Mouse (Mus musculus) neural tube, embryonic 12.5 days (tissue): ENCODE measurements around the gene Zdhhc4. TPM values are rescaled to one million over a fixed set of nuclear protein-coding genes. Genes with fewer than 3 reads are reported as not detected.

Source experiments
- ATAC-seq: fragments of 200-750 bp; cut with Nextera tagmentation; 2 replicates; pipeline ENCODE4 v1.8.0; 2017; ENCODE audit warnings: low read depth, mild to moderate bottlenecking, moderate TSS enrichment, moderate library complexity; ENCODE audit not compliant: low FRiP score
- H3K27ac ChIP-seq: fragments of 300-500 bp; sonication (generic); 2 replicates; pipeline ENCODE4 v1.5.1; 2016
- H3K27me3 ChIP-seq: fragments of 300-500 bp; sonication (generic); replicated peaks from 2 replicates; pipeline ENCODE4 v1.6.1; 2016; ENCODE audit warnings: mild to moderate bottlenecking
- H3K36me3 ChIP-seq: fragments of 300-500 bp; sonication (generic); 2 replicates; pipeline ENCODE4 v1.6.1; 2016; ENCODE audit warnings: mild to moderate bottlenecking
- H3K4me1 ChIP-seq: fragments of 300-500 bp; sonication (generic); 2 replicates; pipeline ENCODE4 v1.6.1; 2016
- H3K4me2 ChIP-seq: fragments of 300-500 bp; sonication (generic); replicated peaks from 2 replicates; pipeline ENCODE4 v1.6.1; 2016; ENCODE audit warnings: mild to moderate bottlenecking
- H3K4me3 ChIP-seq: fragments of 300-500 bp; sonication (generic); 2 replicates; pipeline ENCODE4 v1.5.1; 2016
- H3K9ac ChIP-seq: fragments of 300-500 bp; sonication (generic); 2 replicates; pipeline ENCODE4 v1.6.1; 2016; ENCODE audit warnings: mild to moderate bottlenecking
- H3K9me3 ChIP-seq: fragments of 300-500 bp; sonication (generic); 2 replicates; pipeline ENCODE4 v1.6.1; 2016; ENCODE audit warnings: mild to moderate bottlenecking
- whole genome bisulfite sequencing: fragments of 180-500 bp; shearing (Covaris S2); methylation state at CpG from one replicate; pipeline ENCODE4 v1.1.7; 2016; 5-methylcytosine and 5-hydroxymethylcytosine counted together
- polyA plus RNA-seq: library from polyadenylated mRNA; unstranded; fragments of >200 nt; fragmentation: Nextera tagmentation; extraction: Ambion mirVana; gene quantifications from 2 replicates; pipeline ENCODE4 v1.2.1, GENCODE M21; 2016

Zdhhc4 gene
- polyA plus RNA-seq, 1 experiment from 2014 or later, result 71.5 TPM

DNA sequence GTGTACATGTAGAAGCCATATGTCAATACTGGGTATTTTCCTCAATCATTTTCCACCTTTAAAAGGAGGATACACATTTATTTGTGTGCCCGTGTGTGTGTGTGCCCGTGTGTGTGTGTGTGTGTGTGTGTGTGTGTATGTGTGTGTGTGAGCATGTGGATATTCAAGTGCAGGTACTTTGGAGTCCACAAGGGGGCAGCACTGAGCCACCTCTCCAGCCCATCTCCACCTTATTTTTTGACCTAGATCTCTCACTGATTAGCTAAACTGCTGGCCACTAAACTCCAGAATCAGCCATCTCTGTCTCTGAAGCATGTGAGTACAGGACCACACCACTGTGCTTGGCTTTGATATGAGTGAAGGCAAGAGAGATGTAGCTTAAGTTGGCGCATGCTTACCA, 34.2 kb downstream of the Zdhhc4 start:
- H3K36me3 ChIP-seq, result peaks cover 22% of the 10 kb centered on the region
- H3K4me2 ChIP-seq, result no peak overlapping the region
- no peak overlapping the region for H3K4me3 ChIP-seq
- no peak for ATAC-seq
- H3K4me1 ChIP-seq, result peaks cover 9% of the 10 kb centered on the region
- H3K9me3 ChIP-seq, result no peaks in the 10 kb centered on the region
- no peak overlapping the region for H3K27ac ChIP-seq
- no peak overlapping the region for H3K9ac ChIP-seq
- H3K27me3 ChIP-seq, result peaks cover 51% of the 10 kb centered on the region
- 87% methylated on average over 3 of the region's 3 CpGs for WGBS

GRCm38 (mm10) chr5:143293404-143293803, 35.7 kb downstream of the Zdhhc4 start, which contains the start of gene Zfp853:
Gene Zfp853, minus strand, starts transcription at chr5:143293623.
- Histone ChIP-seq H3K9me3 (no peaks in the 10 kb centered on the region), H3K4me2 (peak within 1 kb of the TSS; percentile 64), H3K4me1 (peaks cover 12% of the 10 kb centered on the region), H3K27ac (no peak within 1 kb of the TSS), H3K4me3 (peak within 1 kb of the TSS; percentile 31), H3K27me3 (peaks cover 66% of the 10 kb centered on the region), H3K9ac (peak within 1 kb of the TSS; percentile 45; the same call in 1 of the 2 replicates), H3K36me3 (peaks cover 8% of the 10 kb centered on the region)
- WGBS, result 10% methylated on average over 30 of the region's 38 CpGs
- no peak for ATAC-seq

GRCm38 (mm10) chr5:143292879-143293278, 36.2 kb downstream of the Zdhhc4 start:
- peak overlapping the region; percentile 31 for H3K4me3 ChIP-seq
- peaks cover 18% of the 10 kb centered on the region for H3K4me1 ChIP-seq
- no peaks in the 10 kb centered on the region for H3K9me3 ChIP-seq
- H3K27ac ChIP-seq, result no peak overlapping the region
- WGBS, result 2% methylated on average over 19 of the region's 19 CpGs
- H3K36me3 ChIP-seq, result peaks cover 3% of the 10 kb centered on the region
- peaks cover 71% of the 10 kb centered on the region for H3K27me3 ChIP-seq
- H3K9ac ChIP-seq, result peak overlapping the region; percentile 45; the same call in 1 of the 2 replicates
- peak overlapping the region; percentile 64 for H3K4me2 ChIP-seq
- no peak for ATAC-seq

DNA sequence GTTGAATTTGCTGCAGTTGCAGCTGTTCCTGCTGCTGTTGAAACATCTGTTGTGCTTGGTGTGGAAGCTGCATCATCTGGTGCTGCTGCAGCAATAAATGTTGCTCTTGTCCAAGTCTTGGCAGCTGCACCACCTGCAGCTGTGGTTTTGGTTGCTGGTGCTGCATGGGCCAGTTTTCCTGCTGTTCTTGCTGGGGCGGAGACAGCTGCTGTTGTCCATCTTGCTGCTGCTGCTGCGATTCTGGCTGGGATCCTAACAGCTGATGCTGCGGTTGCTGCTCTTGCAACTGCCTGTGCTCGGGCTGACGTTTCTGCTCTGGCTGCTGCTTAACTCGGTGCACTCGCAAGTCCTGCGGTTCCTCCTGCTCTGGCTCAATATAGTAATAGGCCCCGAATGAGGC, 39.8 kb downstream of the Zdhhc4 start:
- Histone ChIP-seq H3K27ac (no peak overlapping the region), H3K9ac (no peak overlapping the region), H3K4me2 (no peak overlapping the region), H3K27me3 (peaks cover 97% of the 10 kb centered on the region), H3K4me3 (no peak overlapping the region), H3K4me1 (peaks cover 21% of the 10 kb centered on the region), H3K36me3 (no peaks in the 10 kb centered on the region; the same call in 1 of the 2 replicates), H3K9me3 (no peaks in the 10 kb centered on the region)
- WGBS, result 77% methylated on average over 9 of the region's 9 CpGs
- no peak for ATAC-seq

DNA sequence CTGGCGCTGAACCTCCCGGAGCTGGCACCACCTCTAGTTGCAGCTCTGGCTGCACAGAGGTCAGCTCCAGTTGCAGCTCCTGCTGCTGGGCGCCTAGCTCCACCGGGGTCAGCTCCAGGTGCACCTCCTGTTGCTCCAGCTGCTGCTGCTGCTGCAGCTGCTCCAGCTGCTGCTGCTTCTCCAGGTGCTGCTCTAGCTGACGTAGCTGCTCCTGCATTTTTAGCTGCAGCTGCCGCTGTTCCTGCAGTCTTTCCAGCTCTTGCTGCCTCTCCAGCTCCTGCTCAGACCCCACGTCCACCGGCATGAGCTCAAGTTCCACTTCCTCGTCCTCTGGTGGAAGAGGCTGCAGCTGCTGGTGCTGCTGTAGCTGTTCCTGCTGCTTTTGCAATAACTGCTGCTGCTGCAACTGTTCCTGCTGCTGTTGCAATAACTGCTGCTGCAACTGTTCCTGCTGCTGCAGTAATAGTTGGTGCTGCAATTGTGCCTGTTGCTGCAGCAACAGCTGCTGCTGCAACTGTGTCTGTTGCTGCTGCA, 40.6 kb downstream of the Zdhhc4 start:
- Histone ChIP-seq H3K4me2 (peak overlapping the region; percentile 45), H3K27me3 (peaks cover 89% of the 10 kb centered on the region), H3K36me3 (no peaks in the 10 kb centered on the region; the same call in 1 of the 2 replicates), H3K9me3 (no peaks in the 10 kb centered on the region), H3K4me3 (0 out of 2 replicates have a peak overlapping the region, but pooled peaks have one; percentile 15), H3K4me1 (peaks cover 16% of the 10 kb centered on the region), H3K27ac (no peak overlapping the region), H3K9ac (0 out of 2 replicates have a peak overlapping the region, but pooled peaks have one; percentile 14)
- ATAC-seq, result no peak
- 12% methylated on average over 9 of the region's 9 CpGs for WGBS

GRCm38 (mm10) chr5:143287774-143288328, 41.2 kb downstream of the Zdhhc4 start:
- Histone ChIP-seq H3K36me3 (no peaks in the 10 kb centered on the region; the same call in 1 of the 2 replicates), H3K4me2 (peak overlapping the region; percentile 45), H3K9ac (0 out of 2 replicates have a peak overlapping the region, but pooled peaks have one; percentile 14), H3K4me3 (peak overlapping the region; percentile 15), H3K27ac (no peak overlapping the region), H3K9me3 (no peaks in the 10 kb centered on the region), H3K27me3 (peaks cover 83% of the 10 kb centered on the region), H3K4me1 (peaks cover 12% of the 10 kb centered on the region)
- ATAC-seq, result no peak
- 3% methylated on average over 48 of the region's 48 CpGs for WGBS

DNA sequence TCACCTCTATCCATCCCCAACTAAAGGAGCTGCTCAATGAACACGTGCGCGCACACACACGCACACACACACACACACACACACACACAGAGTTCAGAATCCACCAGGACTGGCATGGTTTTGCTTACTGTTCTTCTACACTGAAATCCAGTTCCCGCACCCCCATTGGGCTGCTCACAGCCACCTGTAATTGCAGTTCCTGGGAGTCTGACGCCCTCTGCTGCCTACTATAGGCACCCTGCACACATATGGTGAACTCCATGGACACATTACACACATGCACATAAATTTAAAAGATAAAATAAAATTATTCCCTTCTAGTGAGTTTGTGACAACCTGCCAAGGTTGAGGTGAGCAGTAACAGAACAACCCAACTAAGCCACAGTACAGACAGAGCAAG, 44.3 kb downstream of the Zdhhc4 start:
- Histone ChIP-seq H3K4me2 (no peak overlapping the region), H3K4me3 (no peak overlapping the region), H3K36me3 (no peaks in the 10 kb centered on the region; the same call in 1 of the 2 replicates), H3K9ac (no peak overlapping the region), H3K27ac (no peak overlapping the region), H3K27me3 (peaks cover 52% of the 10 kb centered on the region), H3K9me3 (no peaks in the 10 kb centered on the region), H3K4me1 (peaks cover 12% of the 10 kb centered on the region)
- 53% methylated on average over 6 of the region's 6 CpGs for WGBS
- no peak for ATAC-seq

- ATAC-seq, result no peak
- Histone ChIP-seq H3K27ac (no peak overlapping the region), H3K4me3 (no peak overlapping the region), H3K36me3 (no peaks in the 10 kb centered on the region), H3K4me2 (no peak overlapping the region), H3K9me3 (no peaks in the 10 kb centered on the region), H3K4me1 (no peaks in the 10 kb centered on the region), H3K9ac (no peak overlapping the region), H3K27me3 (no peaks in the 10 kb centered on the region)
- 52% methylated on average over 10 of the region's 10 CpGs for WGBS
These were observed 49.8 kb downstream of the Zdhhc4 start for GRCm38 (mm10) chr5:143279247-143279646.

GRCm38 (mm10) chr5:143275761-143276160, 53.3 kb downstream of the Zdhhc4 start:
- Histone ChIP-seq H3K27me3 (no peaks in the 10 kb centered on the region), H3K4me3 (no peak overlapping the region), H3K9me3 (no peaks in the 10 kb centered on the region), H3K36me3 (no peaks in the 10 kb centered on the region; the same call in 1 of the 2 replicates), H3K27ac (no peak overlapping the region), H3K4me2 (no peak overlapping the region), H3K9ac (no peak overlapping the region), H3K4me1 (peaks cover 6% of the 10 kb centered on the region)
- WGBS, result 59% methylated on average over 5 of the region's 5 CpGs
- ATAC-seq, result no peak

GRCm38 (mm10) chr5:143272540-143273330, 56.3 kb downstream of the Zdhhc4 start:
- no peak overlapping the region for H3K9ac ChIP-seq
- no peaks in the 10 kb centered on the region for H3K27me3 ChIP-seq
- H3K36me3 ChIP-seq, result no peaks in the 10 kb centered on the region; the same call in 1 of the 2 replicates
- no peak overlapping the region for H3K4me2 ChIP-seq
- no peak overlapping the region for H3K27ac ChIP-seq
- H3K4me1 ChIP-seq, result peaks cover 23% of the 10 kb centered on the region
- WGBS, result 90% methylated on average over 16 of the region's 16 CpGs
- no peak for ATAC-seq
- H3K4me3 ChIP-seq, result no peak overlapping the region
- H3K9me3 ChIP-seq, result no peaks in the 10 kb centered on the region

- Histone ChIP-seq H3K36me3 (no peaks in the 10 kb centered on the region; the same call in 1 of the 2 replicates), H3K4me2 (no peak overlapping the region), H3K4me3 (no peak overlapping the region), H3K9me3 (no peaks in the 10 kb centered on the region), H3K9ac (no peak overlapping the region), H3K27ac (no peak overlapping the region), H3K4me1 (peaks cover 23% of the 10 kb centered on the region), H3K27me3 (no peaks in the 10 kb centered on the region)
- no peak for ATAC-seq
- 80% methylated on average over 3 of the region's 3 CpGs for WGBS
These were observed 56.9 kb downstream of the Zdhhc4 start for GRCm38 (mm10) chr5:143272108-143272507.

- no peak overlapping the region for H3K9ac ChIP-seq
- H3K9me3 ChIP-seq, result no peaks in the 10 kb centered on the region
- H3K4me1 ChIP-seq, result peaks cover 23% of the 10 kb centered on the region
- no peak for ATAC-seq
- H3K27ac ChIP-seq, result no peak overlapping the region
- H3K27me3 ChIP-seq, result no peaks in the 10 kb centered on the region
- WGBS, result 90% methylated on average over 6 of the region's 6 CpGs
- H3K4me2 ChIP-seq, result no peak overlapping the region
- no peaks in the 10 kb centered on the region; the same call in 1 of the 2 replicates for H3K36me3 ChIP-seq
- H3K4me3 ChIP-seq, result no peak overlapping the region
These were observed 57.4 kb downstream of the Zdhhc4 start for GRCm38 (mm10) chr5:143271642-143272041.
